8 mouse cellular contexts compared by ENCODE assay signal in genomic region chrX:48094658-48095057, GRCm38 (mm10). TPM values are rescaled to one million over a fixed set of nuclear protein-coding genes. Genes with fewer than 3 reads are reported as not detected.
DNase-seq lines count a peak whose midpoint lies in the region; ATAC-seq and TF ChIP-seq lines count a peak whose summit lies in the region.

No protein-coding gene starts in this region.

- no peaks in the 10 kb centered on the region for H3K9me3 ChIP-seq in lung, embryonic 14.5 days (ENCODE audit: low read depth, low read length)
- no peaks in the 10 kb centered on the region for H3K9me3 ChIP-seq in lung, postnatal 0 days (ENCODE audit: low read length)

- ATAC-seq in lung, embryonic 14.5 days (ENCODE audit: insufficient read depth) = no peak
- no peak for ATAC-seq in lung, postnatal 0 days

- no peaks in the 10 kb centered on the region for H3K36me3 ChIP-seq in lung, embryonic 14.5 days (ENCODE audit: insufficient read depth)
- H3K36me3 ChIP-seq in lung, postnatal 0 days (ENCODE audit: insufficient read depth, low read length) = no peaks in the 10 kb centered on the region

- no peak for TF ChIP-seq EP300 in lung, postnatal 0 days (IDR thresholded peaks at IDR 0.05)

- no peak overlapping the region for H3K4me2 ChIP-seq in lung, embryonic 14.5 days
- no peak overlapping the region for H3K4me2 ChIP-seq in lung, postnatal 0 days (replicated peaks; ENCODE audit: low read depth, low read length)

- no peak overlapping the region for H3K4me3 ChIP-seq in lung, embryonic 14.5 days (ENCODE audit: low read depth, low read length)
- H3K4me3 ChIP-seq in lung, postnatal 0 days (ENCODE audit: low read depth, low read length) = no peak overlapping the region

- peak; percentile 52 to 63 for DNase-seq in cerebellum, postnatal 14 days
- DNase-seq in cerebellum, postnatal 4 days (ENCODE audit: low spot score in 2 of 2) = no peak
- DNase-seq in lung, embryonic 14.5 days = peak; percentile 33
- no peak for DNase-seq in lung, postnatal 25 days (ENCODE audit: low spot score)
- no peak for DNase-seq in lung, postnatal 0 days (ENCODE audit: low spot score)
- peak; percentile 75 for DNase-seq in thymus, postnatal 14 days
- no peak for DNase-seq in urinary bladder, adult 2 months (ENCODE audit: low spot score)
- DNase-seq in heart, adult 11 months = no peak

- no peak overlapping the region for H3K9ac ChIP-seq in lung, embryonic 14.5 days
- H3K9ac ChIP-seq in lung, postnatal 0 days (replicated peaks; ENCODE audit: low read depth) = no peak overlapping the region

- no peaks in the 10 kb centered on the region; the same call in 1 of the 2 replicates for H3K4me1 ChIP-seq in lung, embryonic 14.5 days (ENCODE audit: insufficient read depth)
- H3K4me1 ChIP-seq in lung, postnatal 0 days (ENCODE audit: insufficient read depth, low read depth, low read length) = no peaks in the 10 kb centered on the region

- 69% methylated on average over 4 of the region's 4 CpGs for WGBS in lung, embryonic 14.5 days
- 80% methylated on average over 4 of the region's 4 CpGs for WGBS in lung, postnatal 0 days

- no peaks in the 10 kb centered on the region for H3K27me3 ChIP-seq in lung, embryonic 14.5 days (ENCODE audit: insufficient read depth, low read length)
- no peaks in the 10 kb centered on the region for H3K27me3 ChIP-seq in lung, postnatal 0 days (replicated peaks; ENCODE audit: insufficient read depth, low read length)

- TF ChIP-seq CTCF in lung, embryonic 14.5 days (IDR thresholded peaks at IDR 0.05; ENCODE audit: low read depth) = peak; percentile 64
- TF ChIP-seq CTCF in lung, postnatal 0 days (IDR thresholded peaks at IDR 0.05) = peak; percentile 70

- no peak overlapping the region for H3K27ac ChIP-seq in lung, embryonic 14.5 days (ENCODE audit: low read depth)
- H3K27ac ChIP-seq in lung, postnatal 0 days (ENCODE audit: low read length) = no peak overlapping the region

RNA-seq across cellular contexts. Expression of gene Xpnpep2, which starts 13.9 kb away (rescaled TPM):
- polyA plus RNA-seq in lung, embryonic 14.5 days (2014; fragmentation: Nextera tagmentation; extraction: Ambion mirVana) = 1.3 and 1.5 TPM in 2 replicates
- 0.54 and 0.64 TPM in 2 replicates for polyA plus RNA-seq in lung, postnatal 0 days (2015; fragmentation: Nextera tagmentation; extraction: Ambion mirVana)
- polyA plus RNA-seq in urinary bladder, adult 2 months (2012; rRNA removed) = 2.1 and 3.0 TPM in 2 replicates

RNA-seq across cellular contexts. Expression of gene Sash3, which starts 51.6 kb away (rescaled TPM):
- polyA plus RNA-seq in lung, embryonic 14.5 days (2014; fragmentation: Nextera tagmentation; extraction: Ambion mirVana) = 2.1 and 2.6 TPM in 2 replicates
- polyA plus RNA-seq in lung, postnatal 0 days (2015; fragmentation: Nextera tagmentation; extraction: Ambion mirVana) = 4.5 and 4.8 TPM in 2 replicates
- polyA plus RNA-seq in urinary bladder, adult 2 months (2012; rRNA removed) = 2.9 and 3.0 TPM in 2 replicates

Comparison
In these comparisons a context has a peak if more than half of its experiments do, and no peak if none do; other contexts are left out.
1. DNase-seq: peak in cerebellum, postnatal 14 days (2 of 2), lung, embryonic 14.5 days (single experiment) and thymus, postnatal 14 days (single experiment); none in cerebellum, postnatal 4 days (0 of 2), lung, postnatal 25 days (single experiment), lung, postnatal 0 days (single experiment), urinary bladder, adult 2 months (single experiment) and heart, adult 11 months (single experiment).